Mouse (Mus musculus): ENCODE results near the gene Zfp536. TPM values are rescaled to one million over a fixed set of nuclear protein-coding genes. Genes with fewer than 3 reads are reported as not detected.

Zfp536 gene
- polyA plus RNA-seq, 1 experiment from 2014 or later: 14.9 TPM

- Histone ChIP-seq H3K9ac (ENCODE audit: low read length) (no peak overlapping the region), H3K4me1 (ENCODE audit: control insufficient read depth, insufficient read depth, low read length) (no peaks in the 10 kb centered on the region), H3K9me3 (replicated peaks; ENCODE audit: control insufficient read depth, low read length) (no peaks in the 10 kb centered on the region), H3K4me2 (ENCODE audit: low read depth, low read length) (no peak overlapping the region), H3K36me3 (ENCODE audit: control insufficient read depth, insufficient read depth, low read length) (no peaks in the 10 kb centered on the region), H3K27me3 (ENCODE audit: control insufficient read depth, insufficient read depth, low read length) (no peaks in the 10 kb centered on the region), H3K27ac (ENCODE audit: low read length) (no peak overlapping the region), H3K4me3 (replicated peaks; ENCODE audit: low read length) (no peak overlapping the region)
- no peak for ATAC-seq (ENCODE audit: insufficient read depth, low FRiP score)
- WGBS: 33% methylated on average over 5 of the region's 5 CpGs
Measured at GRCm38 (mm10) chr7:37580554-37580953, 192.9 kb downstream of the Zfp536 start.

DNA sequence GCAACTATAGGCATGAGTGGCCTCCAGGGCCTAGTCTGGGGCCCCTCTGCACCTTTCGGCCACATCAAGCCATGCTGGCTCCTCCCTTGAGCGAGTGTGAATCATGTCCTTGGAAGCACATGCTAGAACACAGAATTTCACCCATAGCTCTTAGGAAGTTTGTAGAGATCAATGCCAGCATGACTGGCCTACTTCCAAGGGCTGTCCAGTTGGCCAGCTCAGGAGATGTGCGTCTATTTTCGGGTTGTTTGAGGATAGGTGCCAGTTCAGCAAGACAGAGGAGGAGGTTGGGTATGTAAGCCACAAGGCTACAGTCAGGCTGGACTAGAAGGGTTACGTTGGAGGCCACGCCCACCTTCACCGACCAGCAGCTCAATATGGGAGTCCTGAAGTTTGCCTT lies 201.4 kb downstream of the Zfp536 start:
- no peak overlapping the region for H3K4me3 ChIP-seq (replicated peaks; ENCODE audit: low read length)
- no peak overlapping the region for H3K4me2 ChIP-seq (ENCODE audit: low read depth, low read length)
- no peaks in the 10 kb centered on the region for H3K4me1 ChIP-seq (ENCODE audit: control insufficient read depth, insufficient read depth, low read length)
- no peak overlapping the region for H3K27ac ChIP-seq (ENCODE audit: low read length)
- WGBS: 83% methylated on average over 7 of the region's 7 CpGs
- H3K36me3 ChIP-seq (ENCODE audit: control insufficient read depth, insufficient read depth, low read length): no peaks in the 10 kb centered on the region
- H3K9me3 ChIP-seq (replicated peaks; ENCODE audit: control insufficient read depth, low read length): no peaks in the 10 kb centered on the region
- no peaks in the 10 kb centered on the region for H3K27me3 ChIP-seq (ENCODE audit: control insufficient read depth, insufficient read depth, low read length)
- no peak for ATAC-seq (ENCODE audit: insufficient read depth, low FRiP score)
- no peak overlapping the region for H3K9ac ChIP-seq (ENCODE audit: low read length)

DNA sequence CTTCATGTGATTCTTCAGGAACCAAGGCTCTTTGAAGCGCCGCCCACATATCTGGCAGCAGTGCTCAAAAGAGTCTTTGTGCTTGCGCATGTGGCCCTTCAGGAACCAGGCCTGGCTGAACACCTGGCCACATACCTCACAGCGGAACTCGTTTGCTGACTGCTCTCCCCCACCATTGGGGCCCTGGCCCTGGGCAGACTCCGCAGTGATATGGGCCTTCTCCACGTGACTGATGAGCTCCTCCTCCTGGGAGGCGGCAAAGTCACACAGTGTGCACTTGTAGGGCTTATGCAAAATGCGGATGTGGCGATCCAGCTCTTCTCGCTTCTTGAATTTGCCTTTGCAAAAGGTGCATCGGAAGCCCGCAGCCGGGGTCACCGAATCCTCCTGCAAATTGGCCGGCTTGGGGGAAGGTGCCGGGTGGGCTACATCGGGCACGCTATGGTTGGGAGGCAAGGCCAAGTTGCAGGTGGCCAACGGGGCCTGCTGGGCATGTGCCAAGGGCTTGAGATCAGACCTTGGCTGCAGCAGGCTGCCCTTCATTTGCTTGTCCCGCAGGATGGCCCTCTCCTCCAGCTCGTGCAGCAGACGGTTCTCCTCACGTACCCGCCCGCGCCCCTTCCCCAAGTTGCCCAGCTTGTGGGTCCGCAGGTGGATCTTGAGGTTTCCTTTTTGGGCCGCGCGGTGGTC lies 204.5 kb downstream of the Zfp536 start:
- WGBS: 69% methylated on average over 31 of the region's 31 CpGs
- ATAC-seq (ENCODE audit: insufficient read depth, low FRiP score): peak; percentile 72; the same call in 1 of the 2 replicates
- H3K27ac ChIP-seq (ENCODE audit: low read length): no peak overlapping the region

DNA sequence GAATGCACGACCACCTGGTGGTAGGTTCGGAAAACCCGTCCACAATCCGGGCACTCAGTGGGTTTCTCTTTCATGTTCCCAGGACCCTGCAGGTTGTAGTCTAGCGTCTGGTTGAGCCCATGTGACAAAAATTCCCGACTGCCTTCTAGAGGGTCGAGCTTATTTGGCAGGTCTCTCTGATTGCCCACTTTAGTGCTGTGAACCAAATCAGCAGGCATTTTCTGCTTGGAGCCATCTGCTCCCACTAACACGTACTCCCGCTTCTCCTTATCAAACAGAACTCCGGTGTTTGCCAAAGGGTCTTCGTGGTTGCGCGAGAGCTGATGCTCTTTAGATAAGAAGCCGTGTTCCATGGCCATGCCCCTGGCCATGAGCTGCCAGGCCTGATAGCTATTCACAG lies 205.4 kb downstream of the Zfp536 start:
- 73% methylated on average over 14 of the region's 14 CpGs for WGBS
- Histone ChIP-seq H3K4me2 (ENCODE audit: low read depth, low read length) (no peak overlapping the region), H3K4me1 (ENCODE audit: control insufficient read depth, insufficient read depth, low read length) (peaks cover 4% of the 10 kb centered on the region; the same call in 1 of the 2 replicates), H3K4me3 (replicated peaks; ENCODE audit: low read length) (no peak overlapping the region), H3K36me3 (ENCODE audit: control insufficient read depth, insufficient read depth, low read length) (no peaks in the 10 kb centered on the region), H3K9me3 (replicated peaks; ENCODE audit: control insufficient read depth, low read length) (no peaks in the 10 kb centered on the region), H3K27me3 (ENCODE audit: control insufficient read depth, insufficient read depth, low read length) (no peaks in the 10 kb centered on the region), H3K27ac (ENCODE audit: low read length) (no peak overlapping the region), H3K9ac (ENCODE audit: low read length) (no peak overlapping the region)
- ATAC-seq (ENCODE audit: insufficient read depth, low FRiP score): no peak

More for the DNA sequence above, 204.5 kb downstream of the Zfp536 start:
- no peaks in the 10 kb centered on the region for H3K36me3 ChIP-seq (ENCODE audit: control insufficient read depth, insufficient read depth, low read length)
- no peak overlapping the region for H3K4me2 ChIP-seq (ENCODE audit: low read depth, low read length)
- no peaks in the 10 kb centered on the region for H3K9me3 ChIP-seq (replicated peaks; ENCODE audit: control insufficient read depth, low read length)
- no peak overlapping the region for H3K9ac ChIP-seq (ENCODE audit: low read length)
- no peaks in the 10 kb centered on the region for H3K27me3 ChIP-seq (ENCODE audit: control insufficient read depth, insufficient read depth, low read length)
- no peak overlapping the region for H3K4me3 ChIP-seq (replicated peaks; ENCODE audit: low read length)
- peaks cover under 1% of the 10 kb centered on the region; the same call in 1 of the 2 replicates for H3K4me1 ChIP-seq (ENCODE audit: control insufficient read depth, insufficient read depth, low read length)

GRCm38 (mm10) chr7:37566019-37566418 lies 207.4 kb downstream of the Zfp536 start:
- H3K4me2 ChIP-seq (ENCODE audit: low read depth, low read length): no peak overlapping the region; the same call in 1 of the 2 replicates
- no peaks in the 10 kb centered on the region for H3K27me3 ChIP-seq (ENCODE audit: control insufficient read depth, insufficient read depth, low read length)
- peak overlapping the region; percentile 31 for H3K27ac ChIP-seq (ENCODE audit: low read length)
- peaks cover 11% of the 10 kb centered on the region; the same call in 1 of the 2 replicates for H3K4me1 ChIP-seq (ENCODE audit: control insufficient read depth, insufficient read depth, low read length)
- no peaks in the 10 kb centered on the region for H3K9me3 ChIP-seq (replicated peaks; ENCODE audit: control insufficient read depth, low read length)
- ATAC-seq (ENCODE audit: insufficient read depth, low FRiP score): no peak
- 16% methylated on average over 9 of the region's 9 CpGs for WGBS
- no peaks in the 10 kb centered on the region for H3K36me3 ChIP-seq (ENCODE audit: control insufficient read depth, insufficient read depth, low read length)
- H3K4me3 ChIP-seq (replicated peaks; ENCODE audit: low read length): no peak overlapping the region
- H3K9ac ChIP-seq (ENCODE audit: low read length): no peak overlapping the region

- H3K9ac ChIP-seq (ENCODE audit: low read length): no peak overlapping the region
- H3K4me3 ChIP-seq (replicated peaks; ENCODE audit: low read length): no peak overlapping the region
- H3K36me3 ChIP-seq (ENCODE audit: control insufficient read depth, insufficient read depth, low read length): no peaks in the 10 kb centered on the region
- peaks cover 11% of the 10 kb centered on the region; the same call in 1 of the 2 replicates for H3K4me1 ChIP-seq (ENCODE audit: control insufficient read depth, insufficient read depth, low read length)
- H3K4me2 ChIP-seq (ENCODE audit: low read depth, low read length): no peak overlapping the region
- H3K9me3 ChIP-seq (replicated peaks; ENCODE audit: control insufficient read depth, low read length): no peaks in the 10 kb centered on the region
- WGBS: 75% methylated on average over 8 of the region's 8 CpGs
- peak overlapping the region; percentile 31; the same call in 1 of the 2 replicates for H3K27ac ChIP-seq (ENCODE audit: low read length)
- no peaks in the 10 kb centered on the region for H3K27me3 ChIP-seq (ENCODE audit: control insufficient read depth, insufficient read depth, low read length)
- no peak for ATAC-seq (ENCODE audit: insufficient read depth, low FRiP score)
Measured at GRCm38 (mm10) chr7:37565371-37565770, 208.1 kb downstream of the Zfp536 start.

DNA sequence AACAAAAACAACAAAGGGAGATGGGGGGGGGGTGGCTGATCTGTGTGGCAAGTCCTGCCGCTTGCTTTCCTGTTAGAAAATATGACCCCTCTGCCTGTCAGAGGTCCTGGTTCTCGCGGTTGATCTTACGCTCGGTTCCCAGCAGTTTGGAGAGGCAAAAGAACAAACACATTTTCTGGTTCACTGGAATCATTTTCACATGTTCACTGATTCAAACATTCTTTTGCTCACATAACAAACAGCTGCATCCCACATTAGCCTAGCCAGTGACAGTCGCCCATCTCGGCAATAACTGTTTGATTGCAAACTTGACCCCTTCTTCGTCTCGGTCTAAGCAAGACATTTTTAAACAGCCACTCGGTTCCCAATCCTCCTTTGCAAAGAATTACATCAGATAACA lies 208.8 kb downstream of the Zfp536 start:
- Histone ChIP-seq H3K9me3 (replicated peaks; ENCODE audit: control insufficient read depth, low read length) (no peaks in the 10 kb centered on the region), H3K27me3 (ENCODE audit: control insufficient read depth, insufficient read depth, low read length) (no peaks in the 10 kb centered on the region), H3K36me3 (ENCODE audit: control insufficient read depth, insufficient read depth, low read length) (no peaks in the 10 kb centered on the region), H3K9ac (ENCODE audit: low read length) (no peak overlapping the region), H3K4me1 (ENCODE audit: control insufficient read depth, insufficient read depth, low read length) (peaks cover 11% of the 10 kb centered on the region; the same call in 1 of the 2 replicates), H3K4me2 (ENCODE audit: low read depth, low read length) (peak overlapping the region; percentile 19; the same call in 1 of the 2 replicates), H3K4me3 (replicated peaks; ENCODE audit: low read length) (no peak overlapping the region), H3K27ac (ENCODE audit: low read length) (peak overlapping the region; percentile 75; the same call in 1 of the 2 replicates)
- 30% methylated on average over 10 of the region's 10 CpGs for WGBS
- no peak for ATAC-seq (ENCODE audit: insufficient read depth, low FRiP score)

- WGBS: 61% methylated on average over 6 of the region's 6 CpGs
- H3K9ac ChIP-seq (ENCODE audit: low read length): no peak overlapping the region
- H3K4me2 ChIP-seq (ENCODE audit: low read depth, low read length): no peak overlapping the region
- no peaks in the 10 kb centered on the region for H3K27me3 ChIP-seq (ENCODE audit: control insufficient read depth, insufficient read depth, low read length)
- no peak overlapping the region for H3K4me3 ChIP-seq (replicated peaks; ENCODE audit: low read length)
- no peaks in the 10 kb centered on the region for H3K36me3 ChIP-seq (ENCODE audit: control insufficient read depth, insufficient read depth, low read length)
- ATAC-seq (ENCODE audit: insufficient read depth, low FRiP score): no peak
- no peaks in the 10 kb centered on the region for H3K9me3 ChIP-seq (replicated peaks; ENCODE audit: control insufficient read depth, low read length)
- H3K27ac ChIP-seq (ENCODE audit: low read length): peak overlapping the region; percentile 75
- H3K4me1 ChIP-seq (ENCODE audit: control insufficient read depth, insufficient read depth, low read length): peaks cover 11% of the 10 kb centered on the region; the same call in 1 of the 2 replicates
Measured at GRCm38 (mm10) chr7:37563831-37564400, 209.5 kb downstream of the Zfp536 start.

- WGBS: 13% methylated on average over 8 of the region's 8 CpGs
- H3K4me2 ChIP-seq (ENCODE audit: low read depth, low read length): peak overlapping the region; percentile 61
- peak overlapping the region; percentile 39 for H3K4me3 ChIP-seq (replicated peaks; ENCODE audit: low read length)
- peaks cover 11% of the 10 kb centered on the region; the same call in 1 of the 2 replicates for H3K4me1 ChIP-seq (ENCODE audit: control insufficient read depth, insufficient read depth, low read length)
- H3K27ac ChIP-seq (ENCODE audit: low read length): peak overlapping the region; percentile 93
- H3K9me3 ChIP-seq (replicated peaks; ENCODE audit: control insufficient read depth, low read length): no peaks in the 10 kb centered on the region
- no peaks in the 10 kb centered on the region for H3K27me3 ChIP-seq (ENCODE audit: control insufficient read depth, insufficient read depth, low read length)
- peak; percentile 72; the same call in 1 of the 2 replicates for ATAC-seq (ENCODE audit: insufficient read depth, low FRiP score)
- peak overlapping the region; percentile 64 for H3K9ac ChIP-seq (ENCODE audit: low read length)
- H3K36me3 ChIP-seq (ENCODE audit: control insufficient read depth, insufficient read depth, low read length): no peaks in the 10 kb centered on the region
Measured at GRCm38 (mm10) chr7:37563171-37563574, 210.3 kb downstream of the Zfp536 start.

All from stomach, embryonic 16.5 days (tissue).